Mouse (Mus musculus) heart, adult 2 months (tissue): ENCODE results near the gene Slc51b. TPM values are rescaled to one million over a fixed set of nuclear protein-coding genes. Genes with fewer than 3 reads are reported as not detected.

Source experiments
- DNase-seq, 2 experiments: peaks; one replicate each; pipeline ENCODE4 v3.0.0; 2021
- H3K27ac ChIP-seq: fragments of 200-600 bp; 2 replicates; pipeline ENCODE4 v1.8.1; 2022
- H3K27me3 ChIP-seq: fragments of 200-500 bp; 2 replicates; pipeline ENCODE4 v1.6.1; 2012; ENCODE audit warnings: mild to moderate bottlenecking, low read length, inconsistent platforms, mixed read lengths; ENCODE audit not compliant: control insufficient read depth, insufficient read depth
- H3K36me3 ChIP-seq: fragments of 200-500 bp; 2 replicates; pipeline ENCODE4 v1.6.1; 2012; ENCODE audit warnings: low read length, inconsistent platforms; ENCODE audit not compliant: control insufficient read depth, insufficient read depth
- H3K4me1 ChIP-seq: fragments of 200-500 bp; 2 replicates; pipeline ENCODE4 v1.6.1; 2011; ENCODE audit warnings: low read length; ENCODE audit not compliant: control insufficient read depth, insufficient read depth
- H3K4me3 ChIP-seq: fragments of 200-600 bp; 2 replicates; pipeline ENCODE4 v1.8.1; 2022
- H3K79me2 ChIP-seq: fragments of 200-500 bp; replicated peaks from 2 replicates; pipeline ENCODE4 v1.6.1; 2012; ENCODE audit warnings: mild to moderate bottlenecking, inconsistent platforms, low read length, moderate library complexity, mixed read lengths; ENCODE audit not compliant: control insufficient read depth, insufficient read depth
- H3K9ac ChIP-seq: fragments of 200-500 bp; 2 replicates; pipeline ENCODE4 v1.6.1; 2012; ENCODE audit warnings: low read depth, mild to moderate bottlenecking, control low read depth, inconsistent platforms, low read length, mixed read lengths
- CTCF ChIP-seq: fragments of 200-600 bp; IDR thresholded peaks from 2 replicates; pipeline ENCODE4 v1.8.1; 2022; ENCODE audit warnings: antibody characterized with exemption, mild to moderate bottlenecking, moderate library complexity
- EP300 ChIP-seq: fragments of 200-500 bp; IDR thresholded peaks from 2 replicates; pipeline ENCODE4 v1.6.1; 2011; ENCODE audit warnings: low read depth, low read length, control low read depth; ENCODE audit not compliant: insufficient read depth
- POLR2A ChIP-seq: fragments of 200-500 bp; IDR thresholded peaks from 2 replicates; pipeline ENCODE4 v1.6.1; 2011; ENCODE audit warnings: mild to moderate bottlenecking, low read depth, low read length, control low read depth; ENCODE audit not compliant: insufficient read depth
- WGBS: fragments of 180-500 bp; shearing (Covaris S2); methylation state at CpG from one replicate; pipeline ENCODE4 v1.1.7; 2018; 5-methylcytosine and 5-hydroxymethylcytosine counted together
- intact Hi-C: fragments of 180-260 bp; cut with DNase I; formaldehyde crosslinking; loops from one replicate; pipeline ENCODE4 v1.15.1; 2025
- polyA plus RNA-seq: library from polyadenylated mRNA; depleted of rRNA; stranded (reverse); fragments of >200 nt; gene quantifications from 2 replicates; pipeline ENCODE4 v1.2.3, GENCODE M21; 2012
- total RNA-seq, 2 experiments: library from RNA; stranded (reverse); gene quantifications; 2 replicates each; pipeline ENCODE4 v1.2.3; 2021

Slc51b gene
- total and polyA plus RNA-seq, 3 experiments = not detected

- Histone ChIP-seq H3K4me1 (peaks cover 7% of the 10 kb centered on the region), H3K27ac (no peak overlapping the region), H3K27me3 (peaks cover 3% of the 10 kb centered on the region; the same call in 1 of the 2 replicates), H3K9ac (no peak overlapping the region), H3K4me3 (no peak overlapping the region), H3K36me3 (no peaks in the 10 kb centered on the region), H3K79me2 (no peaks in the 10 kb centered on the region)
- 58% methylated on average over 8 of the region's 8 CpGs for WGBS
- intact Hi-C loops = no loop called here
- TF ChIP-seq CTCF (0 out of 2 replicates have a peak, but pooled peaks have one; percentile 16), EP300 (no peak)
- no peak for DNase-seq
Observed at GRCm38 (mm10) chr9:65386373-65387140, 36.2 kb downstream of the Slc51b start.

- no peak overlapping the region for H3K4me3 ChIP-seq
- intact Hi-C loops = no loop called here
- H3K9ac ChIP-seq = no peak overlapping the region
- DNase-seq = peak in 1 of 2 experiments; percentile 56
- H3K27ac ChIP-seq = peak overlapping the region; percentile 47; the same call in 1 of the 2 replicates
- H3K27me3 ChIP-seq = no peaks in the 10 kb centered on the region
- 29% methylated on average over 3 of the region's 3 CpGs for WGBS
- H3K4me1 ChIP-seq = peaks cover 6% of the 10 kb centered on the region
- no peaks in the 10 kb centered on the region for H3K36me3 ChIP-seq
- H3K79me2 ChIP-seq = no peaks in the 10 kb centered on the region
- TF ChIP-seq POLR2A (no peak), CTCF (no peak), EP300 (no peak)
Observed at GRCm38 (mm10) chr9:65384276-65384675, 38.5 kb downstream of the Slc51b start.

- intact Hi-C loops = no loop called here
- no peak for DNase-seq
Observed at GRCm38 (mm10) chr9:65382751-65383097, 40.0 kb downstream of the Slc51b start.

GRCm38 (mm10) chr9:65382031-65382750, 40.6 kb downstream of the Slc51b start:
- Histone ChIP-seq H3K79me2 (no peaks in the 10 kb centered on the region), H3K36me3 (no peaks in the 10 kb centered on the region), H3K9ac (no peak overlapping the region), H3K4me1 (peaks cover 6% of the 10 kb centered on the region), H3K27ac (no peak overlapping the region; the same call in 1 of the 2 replicates), H3K27me3 (no peaks in the 10 kb centered on the region), H3K4me3 (no peak overlapping the region)
- TF ChIP-seq POLR2A (no peak), EP300 (no peak), CTCF (no peak)
- no peak for DNase-seq
- intact Hi-C loops = no loop called here
- 49% methylated on average over 6 of the region's 6 CpGs for WGBS

More at GRCm38 (mm10) chr9:65382751-65383097, 40.0 kb downstream of the Slc51b start:
- Histone ChIP-seq H3K27ac (peak overlapping the region; percentile 41), H3K27me3 (no peaks in the 10 kb centered on the region), H3K79me2 (no peaks in the 10 kb centered on the region), H3K4me3 (no peak overlapping the region), H3K4me1 (peaks cover 6% of the 10 kb centered on the region), H3K36me3 (no peaks in the 10 kb centered on the region), H3K9ac (no peak overlapping the region)
- no peak for TF ChIP-seq EP300
- no peak for TF ChIP-seq POLR2A
- TF ChIP-seq CTCF = no peak
- 57% methylated on average over 3 of the region's 3 CpGs for WGBS

GRCm38 (mm10) chr9:65381017-65381590, 41.7 kb downstream of the Slc51b start:
- intact Hi-C loops = no loop called here
- 71% methylated on average over 4 of the region's 4 CpGs for WGBS
- no peak overlapping the region for H3K27ac ChIP-seq
- no peak for TF ChIP-seq EP300
- no peak for TF ChIP-seq POLR2A
- TF ChIP-seq CTCF = no peak
- no peak overlapping the region for H3K4me3 ChIP-seq
- H3K9ac ChIP-seq = no peak overlapping the region
- no peak for DNase-seq
- no peaks in the 10 kb centered on the region for H3K79me2 ChIP-seq
- H3K27me3 ChIP-seq = no peaks in the 10 kb centered on the region
- H3K36me3 ChIP-seq = no peaks in the 10 kb centered on the region
- H3K4me1 ChIP-seq = peaks cover 6% of the 10 kb centered on the region
